Mouse (Mus musculus) left cerebral cortex, adult 18-20 months (tissue): ENCODE measurements around the gene Fndc11. TPM values are rescaled to one million over a fixed set of nuclear protein-coding genes. Genes with fewer than 3 reads are reported as not detected.

Experiments
- DNase-seq, 2 experiments: peaks; one replicate each; pipeline ENCODE4 v3.0.0; 2021 to 2022; ENCODE audit warnings: low spot score in 2 of 2, mixed read lengths in 1 of 2
- total RNA-seq, 2 experiments: library from RNA; stranded (reverse); gene quantifications; 2 replicates each; pipeline ENCODE4 v1.2.3; 2021

The Fndc11 gene
- total RNA-seq, 2 experiments from 2014 or later, result not detected

DNA sequence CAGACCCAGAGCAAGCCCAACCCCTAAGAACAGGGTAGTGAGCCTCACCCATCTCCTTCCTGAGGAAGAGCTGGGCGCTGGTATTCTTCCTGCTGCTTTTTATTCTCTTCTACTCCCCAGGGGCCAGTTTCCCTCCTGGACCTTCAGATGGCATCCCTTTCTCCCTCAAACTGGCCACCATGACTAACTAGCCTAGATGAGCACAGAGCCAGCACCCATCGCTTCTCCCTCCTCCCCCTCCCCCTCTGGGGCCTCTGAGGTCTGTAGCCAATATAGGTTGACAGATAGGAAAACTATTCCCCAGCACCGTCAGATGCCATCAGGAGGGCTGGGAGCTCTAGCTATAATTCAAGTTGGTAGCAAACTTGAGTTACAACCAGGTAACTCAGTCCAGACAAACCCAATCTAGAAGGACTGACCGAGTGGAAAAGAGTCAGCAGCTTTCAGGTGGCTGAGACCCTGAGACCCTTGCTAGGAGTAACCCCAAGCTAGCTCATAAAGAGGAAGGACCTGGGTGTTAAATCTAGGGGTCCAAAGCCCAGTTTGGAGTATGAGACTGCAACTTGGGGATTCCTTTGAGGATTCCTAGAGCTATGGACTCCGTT is 830 bp upstream of the Fndc11 start:
- DNase-seq, result no peak

DNA sequence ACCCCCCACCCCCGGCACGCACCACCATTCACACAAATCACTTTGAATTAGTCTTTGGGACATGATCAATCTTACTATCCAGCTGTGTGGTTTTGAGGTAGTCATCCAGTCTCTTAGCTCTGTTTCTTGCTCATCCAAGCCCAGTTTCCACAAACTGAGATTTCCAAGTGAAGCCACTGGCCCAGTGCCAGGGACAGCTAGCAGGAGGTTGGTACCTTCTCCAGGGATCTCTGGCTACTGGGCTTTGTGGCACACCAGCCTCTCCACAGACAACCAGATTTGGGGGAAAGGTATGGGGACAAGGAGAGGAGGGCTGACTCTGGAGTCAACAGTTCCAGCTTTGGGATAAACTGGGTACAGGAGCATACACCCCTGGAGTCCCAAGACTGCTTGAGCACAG is 548 bp downstream of the Fndc11 start:
- no peak for DNase-seq

DNA sequence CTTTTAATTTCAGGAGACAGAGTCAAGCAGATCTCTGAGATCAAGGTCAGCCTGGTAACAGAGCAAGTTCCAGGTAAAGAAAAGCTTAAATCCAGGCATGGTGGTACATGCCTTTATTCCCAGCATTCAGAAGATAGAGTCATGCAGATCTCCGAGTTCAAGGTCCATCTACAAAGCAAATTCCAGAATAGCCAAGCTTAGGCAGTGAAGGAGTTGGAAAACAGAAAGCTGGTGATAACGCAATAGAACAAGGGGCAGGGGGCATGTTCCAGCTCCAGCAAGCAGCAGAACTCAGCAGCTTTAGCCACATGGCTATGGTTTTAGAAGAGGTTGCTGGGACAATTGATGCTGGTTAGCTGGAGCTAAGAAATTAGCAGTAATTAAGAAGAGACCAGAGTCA is 5.2 kb downstream of the Fndc11 start:
- DNase-seq, result no peak

DNA sequence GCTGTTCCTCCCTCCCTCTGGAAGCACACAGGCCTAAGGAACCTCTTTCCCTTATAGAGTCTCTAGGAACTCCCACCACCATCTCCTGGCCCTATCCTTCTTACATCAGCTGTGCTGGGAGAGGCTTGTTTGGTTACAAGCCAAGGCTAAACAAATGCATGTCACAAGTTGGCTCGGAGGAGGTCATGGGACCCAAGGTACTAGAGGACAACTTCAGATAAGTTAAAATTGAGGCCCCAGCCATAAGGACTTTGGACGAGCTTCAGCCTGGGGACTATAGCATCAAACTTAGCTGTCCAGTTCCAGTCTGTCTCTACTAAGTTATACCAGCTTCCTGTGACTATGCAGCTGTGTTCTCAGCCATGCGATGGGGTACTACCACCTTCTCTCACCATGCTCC is 7.3 kb downstream of the Fndc11 start:
- no peak for DNase-seq

DNA sequence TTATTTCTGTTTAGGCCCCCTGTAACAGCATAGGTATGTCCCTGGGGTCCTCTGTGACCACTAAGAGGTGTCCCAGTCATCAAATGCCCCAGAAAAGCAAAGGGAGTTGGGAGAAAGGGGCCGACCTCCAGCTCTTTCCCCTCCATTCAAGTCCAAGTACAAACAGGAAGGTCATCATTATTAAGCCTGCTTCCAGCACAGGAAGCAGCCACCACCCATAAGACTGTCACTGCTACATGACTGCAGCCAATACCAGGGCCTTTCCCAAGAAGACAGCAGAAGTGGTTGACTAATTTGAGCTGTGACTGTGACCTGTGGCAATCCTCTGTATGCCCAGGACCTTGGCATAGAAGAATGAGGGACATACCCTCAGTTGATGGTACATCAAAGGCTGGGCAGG is 8.5 kb downstream of the Fndc11 start:
- DNase-seq, result no peak

DNA sequence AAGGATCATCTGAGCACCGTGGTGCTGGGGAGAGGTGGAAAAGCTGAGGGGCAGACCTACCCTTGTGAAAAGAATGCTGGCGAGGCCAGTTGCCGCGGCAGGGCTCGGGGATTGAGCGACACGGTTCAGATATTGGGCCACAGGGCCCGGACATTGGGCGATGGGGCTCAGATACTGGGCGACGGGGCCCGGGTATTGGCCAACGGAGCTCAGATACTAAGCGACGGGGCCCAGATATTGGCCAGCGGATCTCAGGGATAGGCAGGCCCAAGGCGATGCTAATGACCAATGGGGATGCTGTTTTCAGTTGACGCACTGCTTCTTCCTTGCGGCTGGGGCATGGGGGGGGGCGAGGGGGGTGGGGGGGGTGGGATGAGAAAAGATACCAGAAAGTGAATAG is 11.4 kb downstream of the Fndc11 start:
- DNase-seq, result no peak

DNA sequence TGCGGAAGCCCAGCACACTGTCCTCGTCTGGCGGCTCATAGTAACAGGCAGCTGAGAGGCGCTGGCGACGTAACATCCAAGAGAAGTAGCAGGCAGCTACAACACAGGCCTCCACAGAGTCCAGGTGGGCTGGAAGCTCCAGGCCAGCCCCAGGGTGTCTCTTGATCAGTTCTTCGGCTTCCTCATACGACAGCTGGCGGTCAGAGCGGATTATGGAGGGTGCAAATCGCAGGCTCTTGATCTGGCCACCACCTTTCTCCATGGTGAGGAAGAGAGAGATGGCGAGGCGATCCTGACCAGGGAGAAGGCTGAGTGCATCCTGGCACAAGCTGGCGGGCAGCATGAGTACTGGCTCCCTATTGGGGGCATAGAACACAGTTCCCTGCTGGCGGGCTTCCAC is 13.6 kb downstream of the Fndc11 start:
- no peak for DNase-seq

DNA sequence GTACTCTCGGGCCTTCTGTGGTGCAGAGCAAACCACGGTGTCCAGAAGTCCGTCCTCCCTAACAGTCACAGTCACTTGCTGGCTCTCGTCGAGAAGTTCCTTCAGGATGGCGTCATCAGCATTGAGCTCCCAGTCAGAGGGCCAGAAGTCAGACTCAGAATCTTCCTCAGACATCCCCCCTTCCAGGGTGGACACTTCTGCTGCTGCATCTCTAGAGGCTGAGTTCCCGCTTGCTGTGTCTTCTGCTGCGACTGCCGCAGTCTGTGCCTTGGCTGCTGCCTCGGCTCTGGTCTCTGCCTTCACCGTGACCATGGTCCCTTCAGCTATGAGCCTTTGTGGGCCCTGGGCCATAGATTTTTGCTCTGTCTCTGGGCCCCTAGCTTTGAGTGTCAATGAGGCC is 14.9 kb downstream of the Fndc11 start:
- no peak for DNase-seq

DNA sequence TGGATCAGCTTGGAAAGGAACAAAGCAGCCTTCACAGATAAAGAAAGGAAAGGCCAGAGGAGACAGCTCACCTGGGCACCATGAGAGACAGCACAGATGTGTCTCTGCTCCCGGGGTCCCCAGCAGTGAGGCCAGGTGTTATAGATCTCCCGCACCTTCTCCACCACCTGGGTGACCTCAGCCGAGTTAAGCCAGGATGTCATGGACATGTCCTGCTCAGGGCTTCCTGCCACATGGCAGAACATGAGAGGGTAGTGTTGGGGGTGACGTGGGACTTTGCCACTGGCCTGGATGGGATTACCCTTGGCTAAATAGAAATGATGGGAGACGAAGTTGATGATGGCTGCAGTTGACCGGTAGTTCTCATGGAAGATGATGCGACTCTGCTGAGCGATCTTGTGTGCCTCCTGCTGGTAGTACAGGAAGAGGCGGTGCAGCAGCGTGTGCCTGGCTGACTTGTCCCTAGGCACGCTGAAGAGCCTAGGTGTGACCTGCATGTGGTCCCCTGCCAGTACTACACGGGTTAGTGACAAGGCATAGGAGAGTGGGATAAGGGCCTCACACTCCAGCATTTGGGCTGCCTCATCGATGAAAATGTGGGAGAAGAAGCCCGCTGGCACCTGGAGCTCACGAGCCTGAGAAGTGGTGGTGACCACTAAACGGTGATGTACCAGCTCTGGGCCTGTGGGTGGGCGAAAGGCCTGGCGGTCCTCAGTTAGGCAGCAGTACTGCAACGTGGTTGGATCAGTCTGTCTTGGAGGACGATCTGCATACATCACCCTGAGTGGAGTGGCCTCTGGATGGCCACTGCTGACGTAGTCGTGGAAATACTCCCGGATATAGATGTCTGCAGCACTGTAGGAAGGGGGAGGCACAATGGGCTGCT is 16.1 kb downstream of the Fndc11 start:
- DNase-seq, result no peak

DNA sequence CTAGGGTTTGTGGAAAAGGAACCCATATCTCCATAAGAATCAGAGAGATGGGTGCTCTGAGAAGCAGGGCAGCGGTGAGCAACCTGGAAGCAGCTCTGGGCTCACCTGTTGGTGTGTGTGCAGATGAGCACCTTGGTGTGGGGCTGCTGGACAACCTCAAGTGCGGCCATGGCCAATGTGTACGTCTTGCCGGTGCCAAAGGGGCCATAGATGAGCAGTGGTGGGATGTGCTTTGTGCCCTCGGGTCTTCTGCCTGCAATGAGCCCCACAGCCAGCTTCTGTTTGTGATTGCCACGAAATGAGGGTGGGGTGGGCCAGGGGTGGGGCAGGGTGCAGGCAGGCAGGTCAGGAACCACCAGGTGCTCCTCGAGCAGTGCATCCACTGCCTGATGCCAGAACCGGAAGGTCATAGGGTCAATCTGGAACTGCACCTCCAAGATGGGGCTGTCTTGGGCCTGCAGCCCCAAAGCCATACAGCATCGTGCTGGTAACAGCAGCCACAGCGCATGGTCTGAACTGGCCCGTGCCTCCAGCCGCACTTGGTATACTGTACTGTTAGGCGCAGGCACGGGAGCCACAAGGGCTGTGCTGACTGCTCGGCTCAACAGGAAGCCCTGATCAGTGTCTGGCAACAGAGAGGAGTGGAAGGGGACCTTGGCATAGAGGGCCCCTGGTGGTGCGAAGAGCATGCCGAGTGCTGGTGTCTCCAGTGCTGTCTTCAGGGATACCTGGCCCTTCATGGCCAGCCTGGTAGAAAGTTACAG is 17.6 kb downstream of the Fndc11 start:
- no peak for DNase-seq

DNA sequence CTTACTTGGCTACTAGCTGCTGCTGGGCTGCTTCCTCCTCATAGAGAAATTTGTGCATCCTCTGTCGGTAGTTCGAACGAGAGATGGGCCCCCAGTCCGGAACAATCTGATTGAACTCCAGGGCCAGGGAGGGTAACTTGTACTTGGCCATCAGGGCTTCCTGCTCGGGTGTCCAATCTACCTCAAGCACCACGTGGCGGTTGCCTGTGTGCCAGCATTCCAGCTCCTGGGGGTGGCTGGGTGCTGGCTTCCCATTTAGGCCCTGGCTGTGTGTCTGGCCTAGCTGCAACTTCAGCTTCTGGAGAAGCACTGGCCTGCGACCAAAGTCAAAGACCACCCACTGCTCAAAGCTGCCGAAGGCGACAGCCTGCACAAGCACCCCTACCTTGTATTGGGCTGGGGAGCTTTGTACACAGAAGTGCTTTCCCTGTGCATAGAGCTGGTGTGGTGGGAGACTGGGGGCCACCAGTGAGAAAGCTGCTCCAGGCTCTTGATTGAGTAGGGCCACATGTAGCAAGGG is 18.3 kb downstream of the Fndc11 start:
- DNase-seq, result no peak

DNA sequence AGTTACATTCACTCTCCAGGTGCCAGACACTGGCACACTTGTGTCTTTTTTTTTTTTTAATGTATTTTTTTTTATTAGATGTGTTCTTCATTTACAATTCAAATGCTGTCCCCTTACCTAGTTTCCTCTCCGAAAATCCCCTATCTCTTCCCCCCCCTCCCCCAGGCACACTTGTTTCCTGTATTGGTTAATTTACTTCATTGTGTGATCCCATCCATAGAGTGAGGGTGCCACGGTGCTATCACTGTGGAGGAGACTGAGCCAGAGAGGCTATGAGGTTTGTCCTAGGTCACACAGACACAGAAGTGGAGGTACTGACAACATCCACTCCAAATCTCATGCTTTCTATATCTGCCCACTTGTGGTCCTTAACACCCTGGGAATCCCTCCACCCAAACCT is 19.0 kb downstream of the Fndc11 start:
- DNase-seq, result no peak

DNA sequence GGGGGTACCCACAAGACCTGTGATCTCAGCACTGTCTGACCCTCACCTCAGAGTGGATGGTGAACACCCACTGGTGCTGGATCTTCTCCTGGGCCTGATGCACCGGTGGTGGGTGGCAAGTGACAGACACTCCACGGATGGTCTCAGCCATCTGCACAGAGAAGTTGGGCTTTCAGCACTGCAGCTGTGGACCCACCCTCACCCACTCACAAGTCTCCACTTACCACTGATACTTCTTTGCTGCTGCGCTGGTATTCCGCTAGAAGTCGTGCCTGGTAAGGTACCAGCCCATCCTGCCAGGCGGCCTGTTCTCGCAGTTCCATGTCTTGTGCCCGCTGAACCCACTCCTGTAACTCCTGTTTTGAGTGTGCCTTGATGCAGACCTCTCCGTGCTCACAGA is 19.4 kb downstream of the Fndc11 start:
- DNase-seq, result no peak

DNA sequence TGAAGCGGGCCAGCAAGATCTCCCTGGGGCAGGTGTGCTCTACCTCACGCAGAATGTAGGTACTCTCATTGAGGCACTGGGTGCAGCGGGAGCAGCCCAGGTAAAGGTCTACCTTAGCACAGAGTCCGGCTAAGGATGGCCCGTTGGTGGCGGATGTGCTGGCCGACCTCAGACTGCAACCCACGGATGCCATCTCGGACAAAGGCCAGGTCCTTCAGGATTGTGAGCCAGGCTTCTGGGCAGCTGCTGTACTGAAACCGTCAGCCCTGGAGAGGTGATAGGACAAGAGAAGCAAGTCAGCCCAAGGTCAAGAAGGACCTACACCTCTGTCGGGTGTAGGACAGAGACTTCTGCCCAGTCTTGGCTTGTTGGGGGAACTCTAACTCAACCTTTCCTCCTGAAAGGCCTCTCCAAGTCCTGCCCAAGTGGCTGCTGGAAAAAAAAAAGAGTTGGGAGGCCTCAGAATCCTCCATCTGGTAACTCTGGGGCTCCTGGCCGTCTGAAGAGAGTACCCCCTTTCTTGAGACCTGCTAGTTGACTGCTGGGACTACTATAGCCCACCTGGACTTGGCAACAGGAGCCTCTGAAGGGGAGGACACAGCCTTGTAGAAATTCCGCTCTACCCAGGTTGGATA is 21.1 kb downstream of the Fndc11 start:
- DNase-seq, result no peak

DNA sequence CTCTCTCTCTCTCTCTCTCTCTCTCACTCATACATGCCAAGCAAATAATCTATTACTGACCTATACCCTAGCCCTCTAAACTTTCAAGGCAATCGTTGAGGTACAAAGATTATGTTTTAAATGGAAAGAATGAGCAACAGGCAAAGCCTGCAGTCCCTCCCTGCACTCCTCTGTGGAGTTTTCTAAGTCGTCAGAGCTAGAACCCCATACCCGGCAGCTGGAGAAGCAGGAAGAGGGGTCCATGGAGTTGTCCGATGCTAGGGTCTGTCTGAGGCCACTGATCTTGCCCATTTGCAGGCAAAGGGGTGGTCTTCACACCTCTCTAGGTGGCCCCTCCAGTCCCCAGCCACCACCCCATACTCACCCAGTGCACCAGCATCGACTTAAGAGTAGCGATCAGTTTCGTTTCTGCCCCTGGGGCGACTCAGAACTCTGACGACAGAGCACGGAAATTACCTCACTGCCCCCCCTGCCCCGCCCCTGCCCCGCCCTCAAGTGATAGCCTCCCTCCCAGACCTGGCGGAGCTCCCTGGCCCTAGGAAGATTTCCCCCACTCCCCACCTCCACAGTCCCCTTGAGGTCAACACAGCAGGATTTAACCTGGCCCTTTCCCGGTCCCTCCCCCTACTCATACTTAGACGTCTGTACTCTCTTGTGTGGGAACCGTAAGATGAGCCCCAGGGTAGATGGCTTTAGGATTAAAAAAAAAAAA is 21.9 kb downstream of the Fndc11 start, which contains the start of gene Helz2:
TSS of gene Helz2 (minus strand) at position 426 of the 712 bp plus-strand sequence.
- DNase-seq, result no peak

DNA sequence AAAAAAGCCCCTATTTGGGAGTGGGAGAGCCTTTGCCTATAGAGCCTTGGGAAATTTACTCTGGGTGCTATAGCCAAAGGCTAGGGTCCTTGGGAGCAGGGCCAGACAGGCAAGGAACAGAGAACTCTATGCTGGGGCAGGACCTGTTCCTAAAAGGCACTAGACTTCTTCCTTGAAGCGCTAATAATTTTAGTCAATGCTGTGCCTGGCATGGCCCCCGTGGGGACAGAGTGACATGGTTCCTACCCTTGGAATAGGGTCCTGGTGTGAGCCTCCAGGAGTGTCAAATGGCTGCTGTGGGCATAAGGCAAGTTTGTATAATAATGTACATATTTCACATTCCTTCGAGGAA is 22.5 kb downstream of the Fndc11 start:
- no peak for DNase-seq

DNA sequence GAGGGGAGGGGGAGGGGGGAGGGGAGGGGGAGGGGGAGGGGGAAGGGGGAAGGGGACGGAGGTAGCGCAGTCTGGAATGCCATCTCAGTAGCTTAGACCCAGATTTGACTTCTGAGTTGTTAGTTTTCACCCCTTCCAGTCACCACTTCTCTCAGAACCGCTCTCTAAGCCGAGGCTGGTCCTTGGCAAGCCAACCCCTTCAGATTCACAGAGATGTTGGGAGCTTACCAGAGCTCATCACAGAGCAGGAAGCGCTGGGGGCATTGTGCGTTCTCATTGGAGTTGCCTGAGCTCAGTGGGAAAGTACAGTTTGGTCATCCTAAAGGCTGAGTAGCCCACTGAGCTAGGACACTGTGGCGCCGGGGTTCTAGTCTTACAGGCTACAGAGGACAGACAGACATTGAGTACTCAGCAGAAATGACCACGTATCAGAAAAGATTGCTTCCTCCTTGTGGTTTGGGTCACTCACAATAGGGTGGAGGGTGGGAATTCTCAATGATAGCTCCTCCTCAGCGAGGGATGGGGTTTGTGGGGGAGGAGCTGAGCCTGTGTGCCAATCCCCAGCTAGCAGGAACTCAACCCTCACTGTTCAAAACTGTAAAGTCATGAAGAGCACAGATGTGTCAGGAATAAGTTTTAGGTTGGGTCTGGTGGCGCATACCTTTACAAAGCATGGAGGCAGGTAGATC is 24.0 kb downstream of the Fndc11 start:
- no peak for DNase-seq

DNA sequence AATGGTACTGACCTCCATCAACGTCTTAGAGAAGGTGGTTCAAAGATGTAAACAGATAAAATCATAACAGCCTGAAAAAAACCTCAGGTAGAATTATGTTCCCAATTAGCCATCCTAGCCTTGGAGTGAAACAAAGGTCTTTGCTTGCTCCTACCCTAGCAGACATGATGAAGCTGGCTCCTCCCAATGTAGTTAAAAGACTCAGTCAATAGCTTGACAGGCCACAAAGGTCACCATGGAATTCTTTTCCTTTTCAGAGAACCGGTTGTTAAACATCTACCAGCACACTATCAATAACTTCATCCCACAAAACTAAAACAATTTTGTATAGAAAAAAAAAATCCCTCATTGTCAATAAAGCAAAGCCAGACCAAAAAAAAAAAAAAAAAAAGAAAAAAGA is 25.2 kb downstream of the Fndc11 start:
- no peak for DNase-seq

DNA sequence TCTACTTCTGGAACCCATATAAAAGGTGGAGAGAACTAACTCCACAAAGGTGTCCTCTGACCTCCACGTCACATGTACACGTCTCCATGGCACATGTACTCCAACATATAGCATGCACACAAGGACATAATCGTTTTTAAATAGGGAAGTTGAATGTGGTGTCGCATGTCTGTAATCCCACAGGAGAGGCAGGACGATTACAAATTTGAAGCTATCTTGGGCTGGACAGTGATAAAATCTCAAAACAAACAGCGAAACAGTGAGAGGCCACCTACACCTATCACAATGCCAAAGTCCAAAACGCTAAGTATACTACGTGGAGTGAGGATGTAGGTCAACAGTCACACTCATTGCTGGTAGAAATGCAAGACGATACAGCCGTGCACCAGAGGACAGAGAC is 29.4 kb downstream of the Fndc11 start:
- no peak for DNase-seq

DNA sequence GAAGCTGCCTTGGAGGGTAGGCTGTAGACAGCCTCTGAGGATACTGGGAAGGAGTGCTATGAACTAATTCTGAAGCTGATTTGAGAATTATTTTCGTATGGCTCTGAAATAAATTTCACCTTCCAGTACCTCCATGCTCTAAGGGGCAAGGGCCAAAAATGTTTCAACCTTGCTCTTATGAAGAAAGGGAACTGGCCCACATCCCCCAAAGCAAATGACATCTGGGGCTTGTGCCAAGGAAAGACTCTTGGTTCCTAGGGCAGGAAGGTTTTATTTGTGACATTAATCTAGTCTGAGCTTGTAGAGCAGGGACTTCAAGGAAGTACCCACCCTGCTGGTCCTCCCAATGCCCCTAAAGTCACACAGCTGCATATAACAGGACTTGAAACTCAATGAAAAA is 32.0 kb downstream of the Fndc11 start:
- DNase-seq, result no peak
